Mouse (Mus musculus) small intestine, adult 2 months (tissue): ENCODE data around the gene Rassf8. TPM values are rescaled to one million over a fixed set of nuclear protein-coding genes. Genes with fewer than 3 reads are reported as not detected.

Experiments
- H3K27ac ChIP-seq: fragments of 200-500 bp; 2 replicates; pipeline ENCODE4 v1.5.1; 2012; ENCODE audit warnings: low read depth, low read length, control low read depth, inconsistent platforms; ENCODE audit not compliant: insufficient read depth
- H3K27me3 ChIP-seq: fragments of 200-500 bp; 2 replicates; pipeline ENCODE4 v1.6.1; 2012; ENCODE audit warnings: mild to moderate bottlenecking, moderate library complexity, low read length, inconsistent platforms; ENCODE audit not compliant: control insufficient read depth, insufficient read depth
- H3K36me3 ChIP-seq: fragments of 200-500 bp; 2 replicates; pipeline ENCODE4 v1.6.1; 2012; ENCODE audit warnings: mild to moderate bottlenecking, low read length, control low read depth, inconsistent platforms; ENCODE audit not compliant: control insufficient read depth, insufficient read depth
- H3K4me1 ChIP-seq: fragments of 200-500 bp; 2 replicates; pipeline ENCODE4 v1.6.1; 2012; ENCODE audit warnings: low read length, inconsistent platforms, mixed read lengths; ENCODE audit not compliant: control insufficient read depth, insufficient read depth, insufficient read length
- H3K4me3 ChIP-seq: fragments of 200-500 bp; 2 replicates; pipeline ENCODE4 v1.5.1; 2012; ENCODE audit warnings: low read depth, mild to moderate bottlenecking, control low read depth, inconsistent platforms, low read length, moderate library complexity
- CTCF ChIP-seq: fragments of 200-500 bp; IDR thresholded peaks from 2 replicates; pipeline ENCODE4 v1.5.1; 2012; ENCODE audit warnings: low read depth, mild to moderate bottlenecking, control low read depth, inconsistent platforms, low read length, moderate library complexity, mixed read lengths; ENCODE audit not compliant: insufficient replicate concordance, insufficient read length; ENCODE audit errors: extremely low read depth
- POLR2A ChIP-seq: fragments of 200-500 bp; IDR thresholded peaks from 2 replicates; pipeline ENCODE4 v1.6.1; 2012; ENCODE audit warnings: low read depth, mild to moderate bottlenecking, control low read depth, inconsistent platforms, low read length, moderate library complexity
- WGBS: fragments of 180-500 bp; shearing (Covaris S2); methylation state at CpG from one replicate; pipeline ENCODE4 v1.1.7; 2018; 5-methylcytosine and 5-hydroxymethylcytosine counted together
- polyA plus RNA-seq: library from polyadenylated mRNA; depleted of rRNA; stranded (reverse); fragments of >200 nt; gene quantifications from 2 replicates; pipeline ENCODE4 v1.2.3, GENCODE M21; 2012; rRNA removed

Rassf8 gene
- polyA plus RNA-seq, 1 experiment, result 1.1 TPM

DNA sequence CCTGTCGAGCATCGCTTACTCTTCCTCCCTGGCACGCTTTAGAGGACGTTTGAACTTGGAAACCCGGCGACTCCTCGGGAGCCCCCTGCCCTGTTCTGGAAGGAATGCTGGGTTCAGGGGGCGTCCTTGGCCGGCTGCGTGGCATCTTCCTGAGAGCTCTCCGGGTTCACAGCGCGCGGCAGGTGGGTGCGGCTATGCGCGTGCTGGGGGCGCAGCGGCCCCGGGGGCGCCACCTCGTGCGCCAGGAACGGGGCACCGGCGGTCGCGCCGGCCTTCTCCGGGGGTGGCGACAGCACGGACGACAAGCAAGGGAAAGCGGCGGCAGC, 116.2 kb downstream of the Rassf8 start:
- H3K36me3 ChIP-seq, result no peaks in the 10 kb centered on the region
- H3K27ac ChIP-seq, result no peak overlapping the region
- H3K4me1 ChIP-seq, result peaks cover 6% of the 10 kb centered on the region; the same call in 1 of the 2 replicates
- no peak for TF ChIP-seq POLR2A
- no peak for TF ChIP-seq CTCF
- H3K4me3 ChIP-seq, result peak overlapping the region; percentile 61
- 2% methylated on average over 35 of the region's 35 CpGs for WGBS
- H3K27me3 ChIP-seq, result peaks cover 29% of the 10 kb centered on the region

DNA sequence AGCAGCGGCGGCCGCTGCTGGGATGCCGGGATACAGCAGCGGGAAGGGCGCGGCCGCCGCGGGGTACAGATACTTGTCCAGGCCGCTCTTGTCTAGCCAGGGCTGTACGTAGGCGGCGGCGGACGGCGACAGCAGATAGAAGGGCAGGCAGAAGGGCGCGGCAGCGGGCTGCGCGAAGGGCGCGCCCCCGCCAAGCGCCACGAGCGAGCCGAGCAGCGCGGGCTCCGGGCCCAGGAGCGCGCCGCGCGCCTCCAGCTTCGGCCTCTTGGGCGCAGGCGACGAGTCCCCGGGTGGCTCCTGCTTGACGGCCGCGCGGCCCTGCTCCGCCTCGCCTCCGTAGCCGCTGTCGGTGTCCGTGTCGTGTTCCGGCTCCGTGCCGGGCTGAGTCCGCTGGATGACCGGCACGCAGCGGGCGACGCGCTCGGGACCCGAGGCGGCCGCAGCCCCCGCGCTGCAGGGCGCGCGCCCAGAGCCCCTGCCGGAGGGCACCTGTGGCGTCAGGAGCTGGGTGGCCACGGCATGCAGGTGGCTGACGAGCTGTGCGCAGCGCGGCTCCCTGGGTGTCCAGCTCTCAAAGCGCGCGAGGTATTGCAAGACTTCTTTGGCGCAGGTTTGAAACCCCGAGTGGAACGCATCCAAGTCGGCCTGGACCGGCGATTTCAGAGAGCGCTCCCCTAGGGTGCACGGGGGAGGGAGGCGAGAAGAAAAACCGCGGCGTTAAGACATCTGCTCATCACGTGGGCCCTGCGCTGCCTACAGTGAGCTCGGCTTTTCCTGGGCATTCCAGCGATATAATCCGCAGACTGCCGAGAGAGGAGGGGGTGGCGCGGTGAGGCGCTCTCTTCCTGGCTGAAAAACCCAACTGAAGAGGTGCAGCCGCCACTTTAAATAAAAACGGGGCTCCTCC, 116.8 kb downstream of the Rassf8 start:
- peak overlapping the region; percentile 49 for H3K27ac ChIP-seq
- H3K36me3 ChIP-seq, result no peaks in the 10 kb centered on the region
- peaks cover 6% of the 10 kb centered on the region; the same call in 1 of the 2 replicates for H3K4me1 ChIP-seq
- peaks cover 29% of the 10 kb centered on the region for H3K27me3 ChIP-seq
- WGBS, result 1% methylated on average over 105 of the region's 105 CpGs
- peak overlapping the region; percentile 61 for H3K4me3 ChIP-seq
- TF ChIP-seq CTCF, result no peak
- TF ChIP-seq POLR2A, result 0 out of 2 replicates have a peak, but pooled peaks have one; percentile 18

GRCm38 (mm10) chr6:145864171-145864570, 117.6 kb downstream of the Rassf8 start:
- H3K4me1 ChIP-seq, result peaks cover 6% of the 10 kb centered on the region; the same call in 1 of the 2 replicates
- H3K36me3 ChIP-seq, result no peaks in the 10 kb centered on the region
- H3K27ac ChIP-seq, result peak overlapping the region; percentile 49; the same call in 1 of the 2 replicates
- TF ChIP-seq POLR2A (no peak), CTCF (no peak)
- peak overlapping the region; percentile 61 for H3K4me3 ChIP-seq
- H3K27me3 ChIP-seq, result peaks cover 29% of the 10 kb centered on the region
- 5% methylated on average over 8 of the region's 8 CpGs for WGBS

DNA sequence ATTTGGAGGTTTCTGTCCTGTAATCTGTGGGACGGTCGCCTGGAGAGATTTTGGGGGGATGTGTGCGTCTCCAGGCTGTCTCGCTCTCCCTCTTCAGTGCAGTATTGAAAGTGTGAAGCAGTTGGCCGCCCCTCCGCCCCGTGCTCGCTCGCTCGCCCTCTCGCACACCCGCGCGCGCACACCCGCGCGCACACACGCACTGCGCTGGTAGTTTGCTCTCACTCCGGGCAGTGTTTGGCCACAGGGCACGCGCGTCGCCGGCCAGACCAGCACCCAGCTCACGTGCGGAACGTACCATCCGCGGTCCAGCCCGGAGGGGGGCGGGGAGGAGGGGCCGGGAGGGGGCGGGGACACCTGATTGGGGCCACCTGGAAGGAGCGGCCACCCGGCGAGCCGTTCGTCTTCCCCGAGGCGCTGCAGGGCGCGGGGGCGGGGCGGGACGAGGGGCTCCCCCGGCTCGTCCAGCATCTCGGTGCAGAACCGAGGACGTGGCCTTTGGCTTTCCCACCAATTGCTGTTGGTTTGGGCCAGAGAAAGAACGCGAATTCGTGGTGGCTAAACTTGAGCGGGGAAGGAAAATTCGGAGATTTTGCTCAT, 118.8 kb downstream of the Rassf8 start, which contains the start of gene Bhlhe41:
Gene Bhlhe41 (minus strand): TSS at position 270 of the 597 bp plus-strand sequence.
- peak within 1 kb of the TSS; percentile 64 for H3K4me3 ChIP-seq
- peaks cover 29% of the 10 kb centered on the region for H3K27me3 ChIP-seq
- peak within 1 kb of the TSS; percentile 82 for H3K27ac ChIP-seq

DNA sequence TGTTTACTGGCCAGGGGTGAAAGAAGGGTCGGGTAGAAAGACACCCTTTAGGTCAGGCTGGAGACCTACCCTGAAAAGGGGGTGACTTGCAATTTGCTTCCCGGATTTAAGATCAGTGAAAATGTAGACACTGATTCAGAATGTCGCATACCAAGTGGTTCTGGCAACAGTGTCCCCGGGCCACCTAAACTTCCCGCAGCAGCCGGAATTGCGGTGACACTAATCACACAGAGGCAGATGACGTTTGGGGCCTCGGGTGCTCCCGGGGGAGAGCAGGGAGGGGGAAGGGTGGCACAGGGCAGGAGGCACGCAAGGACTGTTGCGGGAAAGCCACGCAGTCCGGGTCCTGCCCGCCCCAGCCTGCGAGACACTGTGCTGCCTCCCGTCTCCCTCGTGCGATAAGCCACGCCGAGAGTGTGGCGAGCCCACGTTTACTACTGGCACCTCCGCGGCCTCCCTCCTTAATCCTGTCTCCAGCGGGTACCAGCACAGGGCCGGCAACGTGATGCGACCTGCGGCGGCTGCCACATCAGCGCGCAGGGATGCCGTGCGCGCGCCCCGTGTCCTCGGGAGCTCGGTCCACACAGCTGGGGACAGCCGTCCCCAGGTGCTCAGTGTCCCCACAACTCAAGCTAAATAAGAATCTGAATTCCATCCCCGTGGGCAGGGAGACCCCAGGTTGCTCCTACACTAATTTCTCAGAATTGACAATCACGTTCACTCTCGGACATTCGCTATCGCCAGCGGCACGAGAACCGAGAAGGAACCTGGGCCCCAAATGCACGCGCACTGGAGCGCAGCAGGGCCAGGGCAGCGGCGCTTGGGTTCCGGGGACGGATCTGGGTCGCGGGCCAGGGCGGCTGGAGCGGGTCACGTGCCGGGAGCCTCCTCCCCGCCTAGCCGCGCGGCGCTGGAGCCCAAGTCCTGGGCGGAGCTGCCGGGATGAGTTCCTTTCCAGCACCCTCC, 119.6 kb downstream of the Rassf8 start:
- Histone ChIP-seq H3K27me3 (peaks cover 29% of the 10 kb centered on the region), H3K27ac (peak overlapping the region; percentile 82), H3K4me3 (peak overlapping the region; percentile 64), H3K36me3 (no peaks in the 10 kb centered on the region), H3K4me1 (peaks cover 6% of the 10 kb centered on the region; the same call in 1 of the 2 replicates)
- WGBS, result 1% methylated on average over 69 of the region's 69 CpGs
- TF ChIP-seq POLR2A, result 0 out of 2 replicates have a peak, but pooled peaks have one; percentile 37
- no peak for TF ChIP-seq CTCF

More for the DNA sequence above, 118.8 kb downstream of the Rassf8 start, which contains the start of gene Bhlhe41:
- peaks cover 6% of the 10 kb centered on the region; the same call in 1 of the 2 replicates for H3K4me1 ChIP-seq
- 1% methylated on average over 56 of the region's 57 CpGs for WGBS
- H3K36me3 ChIP-seq, result no peaks in the 10 kb centered on the region
- no peak for TF ChIP-seq CTCF
- TF ChIP-seq POLR2A, result no peak

DNA sequence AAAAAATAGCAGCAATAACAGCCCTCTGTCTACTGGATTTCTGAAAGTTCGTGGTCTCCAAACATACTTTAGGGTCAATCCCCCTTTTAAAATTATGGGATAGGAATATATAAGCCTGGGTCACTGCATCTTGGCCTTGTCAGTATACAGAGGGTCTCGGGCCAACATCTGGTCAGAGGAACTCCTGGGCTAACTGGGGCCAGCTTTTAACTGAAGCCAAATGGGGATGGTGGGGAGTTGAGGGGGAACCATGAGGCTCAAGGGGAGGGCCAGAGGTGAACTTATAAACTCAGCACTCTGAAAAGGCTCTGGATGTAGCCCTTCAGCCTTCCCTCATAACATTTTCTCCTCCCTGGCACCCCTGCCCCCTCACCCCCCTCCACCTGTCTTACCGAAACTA, 120.6 kb downstream of the Rassf8 start:
- Histone ChIP-seq H3K27ac (no peak overlapping the region), H3K36me3 (no peaks in the 10 kb centered on the region), H3K4me3 (no peak overlapping the region), H3K4me1 (peaks cover 6% of the 10 kb centered on the region; the same call in 1 of the 2 replicates), H3K27me3 (peaks cover 29% of the 10 kb centered on the region)
- TF ChIP-seq CTCF (no peak), POLR2A (no peak)
- WGBS, result 68% methylated on average over 3 of the region's 3 CpGs

Other genes with a start within 250 kb of the Rassf8 start
- not detected in 2 replicates for gene Lmntd1, start 132.4 kb upstream of the Rassf8 start, polyA plus RNA-seq
- gene Tuba3b, start 131.0 kb upstream of the Rassf8 start, polyA plus RNA-seq, result not detected in 2 replicates
- 1.9 and 2.7 TPM in 2 replicates for gene Bhlhe41, start 118.8 kb downstream of the Rassf8 start, polyA plus RNA-seq
- 1.2 and 1.4 TPM in 2 replicates for gene Sspn, start 184.9 kb downstream of the Rassf8 start, polyA plus RNA-seq